Mouse (Mus musculus): ENCODE measurements at regions not wholly inside any gene's neighbourhood (a gene's known extent, or its start where the extent isn't known, plus 50 kb on each side); places are given as distances from the start of the nearest gene placed in this dataset.

GRCm38 (mm10) chr9:61089066-61089686, 283.0 kb upstream of the Tle3 start:
- DNase-seq (ENCODE audit: low spot score in 2 of 2): no peak

- no peak for DNase-seq (ENCODE audit: low spot score in 2 of 2)
These were observed 281.1 kb upstream of the Tle3 start for GRCm38 (mm10) chr9:61091036-61091435.

- no peak for DNase-seq (ENCODE audit: low spot score in 2 of 2)
These were observed 279.2 kb upstream of the Tle3 start for GRCm38 (mm10) chr9:61092834-61093479.

GRCm38 (mm10) chr9:61095069-61095775, 276.9 kb upstream of the Tle3 start:
- no peak for DNase-seq (ENCODE audit: low spot score in 2 of 2)

GRCm38 (mm10) chr9:61101741-61102450, 270.3 kb upstream of the Tle3 start:
- no peak for DNase-seq (ENCODE audit: low spot score in 2 of 2)

- no peak for DNase-seq (ENCODE audit: low spot score in 2 of 2)
These were observed 269.5 kb upstream of the Tle3 start for GRCm38 (mm10) chr9:61102451-61103358.

GRCm38 (mm10) chr9:61105550-61106280, 266.5 kb upstream of the Tle3 start:
- DNase-seq (ENCODE audit: low spot score in 2 of 2): no peak

GRCm38 (mm10) chr9:61109519-61110285, 262.5 kb upstream of the Tle3 start:
- DNase-seq (ENCODE audit: low spot score in 2 of 2): no peak

- DNase-seq (ENCODE audit: low spot score in 2 of 2): no peak
These were observed 261.0 kb upstream of the Tle3 start for GRCm38 (mm10) chr9:61111206-61111605.

- no peak for DNase-seq (ENCODE audit: low spot score in 2 of 2)
These were observed 260.3 kb upstream of the Tle3 start for GRCm38 (mm10) chr9:61111733-61112415.

- no peak for DNase-seq (ENCODE audit: low spot score in 2 of 2)
These were observed 252.9 kb upstream of the Tle3 start for GRCm38 (mm10) chr9:61119252-61119651.

- no peak for DNase-seq (ENCODE audit: low spot score in 2 of 2)
These were observed 251.6 kb upstream of the Tle3 start for GRCm38 (mm10) chr9:61120531-61120930.

- no peak for DNase-seq (ENCODE audit: low spot score in 2 of 2)
These were observed 251.2 kb upstream of the Tle3 start for GRCm38 (mm10) chr9:61120931-61121391.

GRCm38 (mm10) chr9:61123431-61123830, 248.7 kb upstream of the Tle3 start:
- DNase-seq (ENCODE audit: low spot score in 2 of 2): no peak

GRCm38 (mm10) chr9:61125769-61126168, 246.4 kb upstream of the Tle3 start:
- no peak for DNase-seq (ENCODE audit: low spot score in 2 of 2)

GRCm38 (mm10) chr9:61128077-61128476, 244.1 kb upstream of the Tle3 start:
- no peak for DNase-seq (ENCODE audit: low spot score in 2 of 2)

- DNase-seq (ENCODE audit: low spot score in 2 of 2): no peak
These were observed 243.0 kb upstream of the Tle3 start for GRCm38 (mm10) chr9:61129186-61129585.

GRCm38 (mm10) chr9:61130877-61131276, 241.3 kb upstream of the Tle3 start:
- no peak for DNase-seq (ENCODE audit: low spot score in 2 of 2)

- DNase-seq (ENCODE audit: low spot score in 2 of 2): no peak
These were observed 236.8 kb upstream of the Tle3 start for GRCm38 (mm10) chr9:61135263-61135882.

Data from urinary bladder, postnatal 4 days (tissue).